Mouse (Mus musculus) cerebellum, postnatal 10 days (tissue): ENCODE measurements around the gene Muc3a.

Experiments used
- DNase-seq, 2 experiments: peaks; one replicate each; pipeline ENCODE4 v3.0.0; 2021; ENCODE audit warnings: mixed read lengths in 2 of 2

Muc3a gene

DNA sequence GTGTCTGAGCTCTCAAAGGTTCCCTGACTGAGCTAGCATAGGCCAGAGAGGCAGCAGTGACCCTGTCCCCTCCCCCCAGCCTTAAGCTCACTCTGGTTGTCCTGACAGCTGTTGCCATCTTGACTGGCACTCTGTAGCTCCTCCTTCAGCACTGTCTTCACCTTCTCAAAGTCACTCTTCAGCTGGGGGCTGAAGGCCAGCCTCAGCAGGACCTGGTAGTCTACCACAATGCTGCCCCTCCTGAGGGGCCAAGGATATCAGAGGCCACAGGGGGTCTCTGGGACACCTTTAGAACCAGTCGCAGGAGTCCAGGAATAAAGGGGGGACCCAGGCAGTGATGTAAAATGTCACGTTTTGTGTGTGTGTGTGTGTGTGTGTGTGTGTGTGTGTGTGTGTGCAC is at the start of gene Muc3a:
Gene Muc3a, minus strand, starts transcription at position 101 of the 400 bp plus-strand sequence.
- no peak for DNase-seq

DNA sequence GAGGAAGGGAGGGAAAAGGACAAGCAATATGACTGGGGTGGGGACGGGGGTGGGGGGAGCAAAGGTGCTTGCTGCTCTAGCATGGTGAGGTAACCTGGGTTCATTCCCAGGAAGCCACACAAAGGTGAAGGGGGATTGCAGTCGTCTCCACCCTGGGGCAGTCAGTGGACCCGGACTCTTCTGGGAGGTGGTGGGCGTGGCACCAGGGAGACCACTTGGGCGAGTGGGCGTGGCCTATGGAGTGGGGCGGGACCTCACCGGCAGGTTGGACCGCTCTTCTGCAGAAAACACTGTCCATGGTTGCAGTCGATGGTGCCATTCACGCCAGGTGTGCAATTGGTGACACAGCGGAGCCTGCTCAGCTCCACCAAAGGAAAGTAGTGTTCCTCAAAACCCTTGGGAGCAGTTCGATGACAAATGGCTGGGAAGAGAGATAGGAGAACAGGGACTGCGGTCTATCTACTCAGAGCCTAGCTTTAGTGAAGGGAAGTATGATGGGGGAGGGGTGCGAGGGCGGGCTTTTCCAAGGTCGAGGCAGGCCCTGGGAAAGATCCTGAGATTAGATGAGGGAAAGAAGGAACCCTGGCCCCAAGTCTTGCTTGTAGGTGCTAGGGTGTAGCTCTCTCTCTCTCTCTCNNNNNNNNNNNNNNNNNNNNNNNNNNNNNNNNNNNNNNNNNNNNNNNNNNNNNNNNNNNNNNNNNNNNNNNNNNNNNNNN is 917 bp downstream of the Muc3a start:
- DNase-seq, result peak in 1 of 2 experiments; percentile 18

DNA sequence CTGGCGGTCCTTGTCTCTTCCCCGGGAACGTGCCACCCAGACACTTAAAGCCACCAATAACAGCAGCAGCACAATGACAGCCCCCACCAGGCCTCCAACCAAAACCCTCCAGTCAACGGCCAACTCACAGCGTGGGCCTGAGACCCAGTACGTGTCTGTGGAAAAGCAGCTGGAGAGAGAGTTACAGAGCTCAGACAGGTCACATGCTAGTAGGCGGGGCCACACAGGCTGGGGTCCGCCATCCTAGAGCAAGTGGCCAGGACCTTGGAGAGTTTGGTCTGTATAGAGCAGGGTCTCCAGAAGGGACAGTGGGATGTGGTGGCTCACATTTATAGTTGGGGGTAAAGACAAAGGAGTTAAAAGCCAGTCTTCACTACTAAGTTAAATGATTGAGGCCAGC is 1.5 kb downstream of the Muc3a start:
- no peak for DNase-seq

DNA sequence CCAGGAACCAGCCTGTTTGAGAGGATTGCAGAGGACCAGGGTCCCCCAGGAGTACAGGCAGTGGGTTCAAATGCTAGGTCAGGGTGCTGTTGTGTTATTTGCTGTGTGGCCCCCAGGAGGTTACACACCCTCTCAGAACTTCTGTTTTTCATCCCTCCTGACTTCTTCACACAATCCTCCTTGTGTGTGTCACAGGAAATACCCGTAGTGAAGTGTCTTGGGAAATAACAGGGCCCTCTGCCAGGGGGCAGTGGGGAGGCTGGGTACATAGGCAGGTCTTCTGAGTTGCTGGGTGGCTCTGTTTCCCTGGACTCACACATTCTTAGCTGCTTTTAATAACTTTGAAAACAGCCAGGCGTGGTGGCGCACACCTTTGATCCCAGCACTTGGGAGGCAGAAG is 6.9 kb downstream of the Muc3a start:
- DNase-seq, result no peak

DNA sequence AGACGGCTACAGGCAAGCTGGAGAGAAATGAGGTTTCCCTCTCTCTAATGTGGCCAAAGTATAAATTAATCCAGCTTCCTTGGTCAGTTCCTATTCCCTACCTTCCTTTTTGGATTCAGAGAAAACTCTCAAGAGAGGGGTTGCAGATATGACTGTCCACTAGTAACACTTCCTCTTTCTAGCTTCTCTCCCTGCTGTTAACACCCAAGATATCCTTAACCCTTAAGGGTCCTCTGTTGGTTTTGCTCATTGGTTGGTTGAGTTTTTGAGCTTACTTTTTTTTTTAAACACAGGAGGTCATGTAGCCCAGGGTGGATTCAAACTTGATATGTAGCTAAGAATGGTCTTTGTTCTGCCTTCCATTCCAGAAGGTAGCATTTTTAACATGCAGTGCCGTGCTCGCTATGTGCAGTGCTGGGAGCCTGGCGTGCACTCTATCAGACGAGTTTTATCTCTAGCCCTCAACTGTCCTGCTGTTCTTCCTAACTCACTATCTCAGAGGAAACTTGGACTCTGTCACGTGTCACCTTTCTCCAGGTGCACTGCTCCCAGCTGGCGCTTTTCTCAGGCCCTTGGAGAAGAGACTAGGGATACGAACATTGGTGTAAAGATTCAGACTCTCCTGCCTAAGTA is 17.6 kb downstream of the Muc3a start:
- no peak for DNase-seq

DNA sequence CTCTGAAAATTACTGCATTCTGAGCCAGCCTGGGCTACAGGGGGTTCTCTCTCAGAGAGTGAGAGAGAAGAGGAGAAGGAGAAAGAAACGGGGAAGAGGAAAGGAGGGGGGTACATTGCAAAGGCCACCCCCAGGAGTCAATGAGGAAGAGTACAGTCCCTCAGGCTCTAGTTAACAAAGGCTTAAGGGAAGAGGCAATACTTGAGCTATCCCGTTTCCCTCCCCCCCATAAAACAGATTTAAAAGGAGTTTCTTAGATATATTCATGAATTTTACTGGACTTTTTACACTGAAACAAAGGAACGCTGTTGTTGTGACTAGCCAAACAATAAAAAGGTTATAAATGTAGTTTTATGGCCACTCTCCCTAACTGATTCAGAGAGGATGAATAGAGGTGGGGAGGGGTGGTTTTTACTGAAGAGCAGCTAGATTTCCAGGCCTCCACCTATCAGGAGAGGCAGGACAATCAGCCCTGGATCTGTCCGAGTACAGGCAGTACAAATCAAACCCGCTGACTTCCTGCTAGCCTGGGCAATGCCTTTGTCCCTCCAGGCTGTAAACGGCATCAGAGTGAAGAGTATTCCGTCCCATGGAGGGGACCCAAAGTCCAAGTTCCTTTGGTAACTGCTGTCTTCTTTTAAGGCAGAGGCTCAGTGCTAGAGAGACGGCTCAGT is 18.8 kb downstream of the Muc3a start:
- no peak for DNase-seq

DNA sequence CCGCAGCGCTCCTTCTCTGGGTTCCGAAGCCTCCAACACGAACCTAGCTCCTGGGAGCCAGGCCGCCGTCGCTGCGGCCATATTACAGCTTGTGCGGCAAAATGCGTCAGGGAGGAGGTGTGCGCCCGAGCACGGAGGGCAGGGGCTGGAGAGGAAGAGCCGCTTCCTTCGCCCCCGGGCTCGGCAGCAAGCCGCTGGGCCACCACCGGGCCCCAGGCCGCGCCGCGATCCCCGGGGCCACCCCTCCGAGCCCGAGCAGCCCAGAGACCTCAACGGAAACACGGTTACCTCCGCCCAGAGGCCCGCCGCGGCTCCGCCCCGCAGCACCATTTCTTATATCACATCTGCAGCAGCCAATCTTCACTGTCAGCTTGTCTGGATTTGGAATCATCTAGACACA is 22.9 kb downstream of the Muc3a start:
- peak; percentile 26 for DNase-seq

DNA sequence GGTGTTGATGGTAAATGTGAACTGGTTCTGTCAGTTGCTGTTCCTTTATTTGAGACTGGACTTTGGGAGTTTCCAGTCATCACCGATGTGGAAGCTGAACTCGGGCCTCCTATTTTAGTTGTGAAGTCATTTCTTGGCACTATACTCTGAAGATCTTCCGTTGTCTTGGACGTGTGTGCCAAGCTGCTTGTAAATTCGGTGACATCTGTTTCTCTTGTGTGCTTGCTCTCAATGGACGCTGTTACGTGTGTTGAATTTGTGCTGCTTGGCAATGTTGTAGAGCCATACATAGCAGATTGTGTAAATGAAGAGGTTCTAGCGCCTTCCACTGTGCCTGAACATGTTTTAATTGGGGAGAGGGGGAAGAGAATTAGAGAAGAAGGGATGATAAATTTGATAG is 26.8 kb downstream of the Muc3a start:
- DNase-seq, result peak; percentile 9 to 13

DNA sequence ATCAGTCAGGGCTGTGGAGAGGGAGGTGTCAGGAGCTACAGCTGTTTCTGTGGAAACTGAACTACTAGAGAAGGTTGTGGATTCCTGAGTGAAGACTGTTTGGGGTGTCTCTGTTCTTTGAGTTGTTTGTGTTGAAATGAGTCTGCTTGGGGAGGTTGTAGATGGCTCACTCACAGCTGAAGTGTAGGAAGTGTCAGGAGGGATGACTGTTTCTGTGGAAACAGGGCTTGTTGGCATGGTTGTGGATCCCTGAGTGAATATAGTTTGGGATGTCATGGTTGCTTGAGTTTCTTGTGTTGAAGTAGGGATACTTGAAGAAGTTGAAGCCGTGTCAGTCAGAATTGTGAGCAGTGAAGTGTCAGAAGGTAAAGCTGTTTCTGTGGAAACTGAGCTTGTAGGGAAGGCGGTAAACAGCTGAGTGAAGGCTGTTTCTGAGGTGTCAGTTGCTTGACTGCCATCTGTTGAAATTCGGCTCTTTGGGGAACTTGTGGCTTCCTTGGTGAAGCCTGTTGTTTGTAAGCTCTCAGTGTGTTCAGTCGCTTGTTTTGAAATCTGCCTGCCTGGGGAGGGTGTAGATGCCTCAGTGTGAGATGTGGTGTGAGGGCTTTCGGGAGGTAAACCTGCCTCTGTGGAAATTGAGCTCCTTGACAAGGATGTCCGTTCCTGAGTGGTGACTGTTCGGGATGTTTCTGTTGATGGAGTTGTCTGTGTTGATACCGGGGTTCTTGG is 32.4 kb downstream of the Muc3a start:
- no peak for DNase-seq

DNA sequence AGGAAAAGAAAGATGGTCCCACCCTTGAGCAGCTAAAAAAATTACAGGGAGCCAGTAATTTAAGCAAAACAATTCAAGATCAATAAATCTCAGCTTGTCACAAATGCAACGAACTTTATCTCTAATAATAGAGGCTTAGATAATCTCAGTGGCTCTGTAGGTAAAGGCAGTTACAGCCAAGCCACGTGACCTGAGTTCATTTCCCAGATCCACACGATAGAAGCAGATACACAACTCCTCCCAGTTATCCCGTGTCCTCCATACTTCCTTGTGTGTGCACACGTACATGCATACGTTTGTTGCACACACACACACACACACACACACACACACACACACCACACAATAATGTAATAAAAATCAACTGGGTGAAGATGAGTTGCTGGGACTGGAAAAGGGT is 38.2 kb downstream of the Muc3a start:
- DNase-seq, result no peak

DNA sequence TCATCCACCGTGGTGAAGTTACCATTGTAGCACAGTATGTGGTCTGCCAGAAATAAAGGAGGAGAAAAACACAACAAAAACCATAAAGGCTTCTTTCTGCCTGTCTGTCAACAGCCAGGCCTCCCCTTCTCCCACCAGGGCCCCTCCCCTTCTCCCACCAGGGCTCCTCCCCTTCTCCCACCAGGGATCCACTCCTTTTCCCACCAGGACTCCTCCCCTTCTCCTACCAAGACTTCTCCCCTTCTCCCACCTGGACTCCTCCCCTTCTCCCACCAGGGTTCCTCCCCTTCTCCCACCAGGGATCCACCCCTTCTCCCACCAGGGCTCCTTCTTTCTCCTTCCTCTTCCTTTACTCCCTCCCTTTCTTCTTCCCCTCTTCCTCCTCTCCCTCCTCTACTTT is 39.6 kb downstream of the Muc3a start:
- no peak for DNase-seq

DNA sequence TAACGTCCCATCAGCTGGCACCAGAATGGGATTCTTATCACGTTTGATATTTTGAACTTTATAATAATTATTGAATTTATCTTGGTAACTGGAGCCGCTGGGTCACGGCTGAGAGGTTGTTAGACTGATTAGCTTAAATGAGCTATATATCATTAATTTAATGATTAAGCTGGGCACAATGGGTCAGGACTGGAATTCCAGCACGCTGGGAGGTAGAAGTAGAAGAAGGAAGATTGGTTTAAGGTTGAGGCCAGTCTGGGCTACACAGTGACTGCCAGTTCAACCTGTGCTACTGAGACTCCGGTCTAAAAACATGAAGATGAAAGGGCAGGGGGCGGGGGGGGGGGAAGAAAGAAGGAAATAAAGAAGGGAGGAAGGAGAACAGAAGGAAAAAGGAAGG is 40.7 kb downstream of the Muc3a start:
- no peak for DNase-seq

DNA sequence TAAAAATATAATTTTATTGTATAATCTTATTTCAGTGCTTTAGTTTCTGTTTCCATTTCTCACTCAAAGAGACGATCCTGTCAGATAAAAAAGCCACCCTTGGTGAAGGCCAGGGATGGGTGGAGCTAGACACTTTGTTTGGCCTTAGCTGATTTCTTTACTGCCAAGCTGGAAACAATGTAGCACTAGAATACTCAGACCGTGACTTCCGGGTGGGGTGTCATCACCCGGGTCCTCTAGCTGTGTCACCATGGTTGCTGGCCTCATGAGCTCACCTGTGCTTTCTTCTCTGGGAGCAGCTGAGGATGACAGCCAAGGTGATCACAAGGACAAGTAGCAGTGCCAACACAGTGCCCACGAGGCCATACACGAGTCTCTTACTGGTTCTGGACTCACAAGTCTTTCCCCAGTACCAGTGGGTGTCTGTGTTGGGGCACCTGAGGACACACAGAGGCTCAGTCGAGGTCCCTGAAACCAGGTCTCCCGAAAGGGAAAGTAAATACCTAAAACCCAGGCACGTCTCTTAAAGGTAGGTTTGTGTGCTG is 41.3 kb downstream of the Muc3a start:
- DNase-seq, result no peak

DNA sequence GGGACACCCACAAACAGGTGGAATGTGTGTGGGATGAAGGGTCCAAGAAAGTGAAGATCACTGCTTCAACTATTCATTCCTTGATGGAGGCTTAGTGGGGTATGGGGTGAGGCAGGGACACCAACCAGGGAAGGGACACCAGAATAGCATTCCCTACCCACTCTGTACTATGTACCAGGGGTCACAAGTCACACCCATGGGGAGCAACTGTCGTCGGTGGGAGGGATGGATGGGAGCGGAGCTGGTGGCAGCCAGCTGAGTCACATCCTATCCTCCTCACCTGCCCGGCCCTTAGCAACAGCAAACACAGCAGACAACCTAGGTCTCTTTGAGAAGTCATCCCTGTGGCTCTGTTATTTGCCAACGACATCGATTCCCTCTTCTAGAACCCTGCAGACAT is 44.6 kb downstream of the Muc3a start:
- DNase-seq, result no peak

DNA sequence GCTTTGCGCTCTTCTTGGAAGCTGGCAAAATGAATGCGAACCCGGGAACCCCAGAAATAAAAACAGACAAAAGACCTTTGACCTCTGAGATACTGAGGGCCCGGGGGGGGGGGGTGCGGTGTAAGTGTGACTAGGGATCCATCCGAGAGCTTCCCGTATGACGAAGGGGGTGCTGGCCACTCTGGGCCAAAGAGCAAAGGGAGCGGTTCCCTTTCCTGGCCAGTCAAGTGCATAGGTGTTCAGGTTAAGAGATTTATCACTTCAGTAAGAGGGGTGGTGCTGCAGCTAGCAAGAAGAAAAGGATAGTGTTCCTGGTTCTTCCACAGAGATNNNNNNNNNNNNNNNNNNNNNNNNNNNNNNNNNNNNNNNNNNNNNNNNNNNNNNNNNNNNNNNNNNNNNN is 46.2 kb downstream of the Muc3a start:
- no peak for DNase-seq

DNA sequence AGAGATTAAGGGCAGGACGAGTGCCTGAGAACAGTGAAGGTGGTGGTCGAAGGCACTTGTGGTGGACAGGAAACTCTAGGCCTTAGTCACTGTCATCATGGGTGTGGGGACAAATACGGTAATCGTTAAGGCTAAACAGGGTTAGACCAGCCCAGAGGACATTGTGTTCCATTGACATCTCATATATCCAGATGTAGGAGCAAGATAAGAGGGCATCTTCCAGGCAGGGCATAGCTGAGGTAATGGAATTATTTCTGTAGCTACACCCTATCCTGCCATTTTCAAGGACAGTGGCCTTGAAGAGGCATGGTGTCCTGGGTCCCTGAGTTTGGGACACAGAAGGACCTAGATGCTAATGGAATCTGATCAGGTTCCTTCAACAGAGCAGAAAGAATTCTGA is 50.3 kb downstream of the Muc3a start:
- DNase-seq, result no peak

DNA sequence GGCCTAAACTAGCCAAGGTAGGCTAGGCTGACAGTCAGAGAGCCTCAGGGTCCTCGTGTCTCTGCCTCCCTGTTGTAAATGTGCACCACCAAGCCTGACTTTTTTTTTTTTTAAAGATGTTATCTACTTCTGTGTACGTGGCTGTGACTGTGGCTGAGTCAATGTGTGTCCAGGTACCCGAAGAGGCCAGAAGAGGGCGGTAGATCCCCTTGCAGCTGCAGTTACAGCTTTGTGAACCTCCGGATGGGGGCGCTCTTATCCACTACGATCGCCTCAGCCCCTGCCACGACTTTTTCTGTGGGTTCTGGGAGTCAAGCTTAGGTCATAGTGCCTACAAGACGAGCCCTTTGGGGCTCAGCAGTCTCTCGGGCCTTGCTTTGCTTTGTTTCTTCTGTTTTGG is 52.7 kb downstream of the Muc3a start:
- DNase-seq, result peak; percentile 51 to 68
